Mouse (Mus musculus) intestine, embryonic 15.5 days (tissue): ENCODE measurements at regions not wholly inside any gene's neighbourhood (a gene's known extent, or its start where the extent isn't known, plus 50 kb on each side); places are given as distances from the start of the nearest gene placed in this dataset.

ENCODE experiments used
- ATAC-seq: fragments of 200-750 bp; cut with Nextera tagmentation; 2 replicates; pipeline ENCODE4 v1.8.0; 2017; ENCODE audit warnings: moderate TSS enrichment, moderate library complexity
- H3K27ac ChIP-seq: fragments of 300-500 bp; sonication (generic); 2 replicates; pipeline ENCODE4 v1.5.1; 2015; ENCODE audit warnings: mild to moderate bottlenecking, inconsistent platforms
- H3K27me3 ChIP-seq: fragments of 300-500 bp; sonication (generic); replicated peaks from 2 replicates; pipeline ENCODE4 v1.6.1; 2015; ENCODE audit warnings: inconsistent platforms
- H3K36me3 ChIP-seq: fragments of 300-500 bp; sonication (generic); 2 replicates; pipeline ENCODE4 v1.6.1; 2015; ENCODE audit warnings: inconsistent platforms
- H3K4me1 ChIP-seq: fragments of 300-500 bp; sonication (generic); replicated peaks from 2 replicates; pipeline ENCODE4 v1.6.1; 2015; ENCODE audit warnings: inconsistent platforms
- H3K4me2 ChIP-seq: fragments of 300-500 bp; sonication (generic); replicated peaks from 2 replicates; pipeline ENCODE4 v1.6.1; 2015; ENCODE audit warnings: mild to moderate bottlenecking, inconsistent platforms
- H3K4me3 ChIP-seq: fragments of 300-500 bp; sonication (generic); replicated peaks from 2 replicates; pipeline ENCODE4 v1.5.1; 2015; ENCODE audit warnings: inconsistent platforms
- H3K9ac ChIP-seq: fragments of 300-500 bp; sonication (generic); 2 replicates; pipeline ENCODE4 v1.6.1; 2015; ENCODE audit warnings: inconsistent platforms
- H3K9me3 ChIP-seq: fragments of 300-500 bp; sonication (generic); 2 replicates; pipeline ENCODE4 v1.6.1; 2016; ENCODE audit warnings: inconsistent platforms
- WGBS: fragments of 180-500 bp; shearing (Covaris S2); methylation state at CpG from one replicate; pipeline ENCODE4 v1.1.7; 2015; 5-methylcytosine and 5-hydroxymethylcytosine counted together

DNA sequence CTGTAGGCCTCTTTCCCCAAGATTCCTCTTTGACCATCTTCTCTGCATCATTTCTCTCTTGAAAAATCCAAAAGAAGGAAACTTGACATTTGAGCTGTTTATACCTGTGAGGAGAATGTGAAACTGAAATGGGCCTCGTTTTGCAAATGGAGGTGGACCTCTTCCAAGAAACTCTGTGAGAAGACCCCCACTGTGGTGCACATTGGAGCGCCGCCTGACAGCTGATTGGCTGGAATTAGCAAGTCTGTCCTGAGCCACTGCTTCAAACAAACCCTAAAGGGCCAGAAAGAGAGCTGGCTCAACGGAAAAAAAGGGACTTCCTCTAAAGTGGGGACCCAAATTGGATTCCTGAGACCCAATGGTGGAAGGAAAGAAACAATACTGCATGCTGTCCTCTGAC, 250.9 kb upstream of the Trpc7 start:
- H3K4me3 ChIP-seq: no peak overlapping the region
- no peak overlapping the region for H3K9ac ChIP-seq
- H3K4me2 ChIP-seq: no peak overlapping the region
- WGBS: 51% methylated on average over 4 of the region's 4 CpGs
- ATAC-seq: no peak
- no peak overlapping the region for H3K27ac ChIP-seq
- no peaks in the 10 kb centered on the region for H3K27me3 ChIP-seq
- no peaks in the 10 kb centered on the region for H3K4me1 ChIP-seq
- no peaks in the 10 kb centered on the region for H3K36me3 ChIP-seq
- no peaks in the 10 kb centered on the region for H3K9me3 ChIP-seq

- H3K9me3 ChIP-seq: no peaks in the 10 kb centered on the region
- no peak overlapping the region for H3K4me2 ChIP-seq
- no peak overlapping the region for H3K9ac ChIP-seq
- no peak overlapping the region for H3K27ac ChIP-seq
- no peaks in the 10 kb centered on the region for H3K4me1 ChIP-seq
- WGBS: 66% methylated on average over 2 of the region's 2 CpGs
- H3K4me3 ChIP-seq: no peak overlapping the region
- H3K27me3 ChIP-seq: no peaks in the 10 kb centered on the region
- ATAC-seq: no peak
- no peaks in the 10 kb centered on the region for H3K36me3 ChIP-seq
Observed at GRCm38 (mm10) chr13:57145782-57146181, 250.0 kb upstream of the Trpc7 start.

DNA sequence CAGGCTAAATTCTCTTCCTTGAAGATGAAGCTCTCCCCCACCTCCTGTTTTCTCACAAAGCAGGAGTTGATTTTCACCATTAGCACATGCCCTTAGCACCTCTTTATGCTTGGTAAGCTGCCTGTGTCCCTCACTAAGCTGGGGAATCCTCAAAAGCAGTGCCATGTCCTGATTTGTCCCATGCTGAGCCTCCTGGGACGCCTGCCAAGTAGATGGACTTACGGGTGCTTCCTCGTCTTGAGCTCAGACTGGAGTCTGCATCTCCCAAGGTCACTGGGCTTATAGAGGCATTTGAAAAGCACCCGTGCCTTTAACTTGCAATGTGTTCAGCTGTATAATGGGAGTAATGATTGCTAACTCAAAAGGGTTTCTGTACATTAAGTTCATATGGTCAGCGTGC, 247.1 kb upstream of the Trpc7 start:
- Histone ChIP-seq H3K4me1 (no peaks in the 10 kb centered on the region), H3K27me3 (no peaks in the 10 kb centered on the region), H3K9me3 (no peaks in the 10 kb centered on the region), H3K9ac (no peak overlapping the region), H3K4me3 (no peak overlapping the region), H3K4me2 (no peak overlapping the region), H3K36me3 (no peaks in the 10 kb centered on the region), H3K27ac (no peak overlapping the region)
- WGBS: 50% methylated on average over 5 of the region's 5 CpGs
- no peak for ATAC-seq

DNA sequence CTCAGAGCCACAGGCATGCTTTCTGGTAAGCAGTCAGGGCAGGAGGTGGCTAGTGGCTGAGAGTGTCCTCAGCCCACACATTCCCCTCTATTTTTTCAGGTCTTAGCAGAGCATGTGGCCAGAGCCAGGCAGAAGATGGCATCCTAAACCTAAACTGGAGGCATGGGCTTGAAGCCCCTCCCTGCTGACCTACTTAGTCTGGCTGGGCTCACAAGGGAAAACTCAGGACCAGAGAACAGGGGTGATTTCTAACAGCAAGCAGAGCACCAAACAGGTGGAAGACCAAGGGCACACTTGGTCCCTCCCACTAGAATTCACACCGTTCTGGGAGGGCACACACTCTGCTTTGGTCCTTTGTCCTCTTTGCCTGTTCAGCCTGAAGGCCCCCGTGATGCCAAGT, 246.6 kb upstream of the Trpc7 start:
- no peak overlapping the region for H3K9ac ChIP-seq
- H3K36me3 ChIP-seq: no peaks in the 10 kb centered on the region
- H3K4me1 ChIP-seq: no peaks in the 10 kb centered on the region
- H3K4me3 ChIP-seq: no peak overlapping the region
- WGBS: 26% methylated on average over 2 of the region's 2 CpGs
- no peaks in the 10 kb centered on the region for H3K9me3 ChIP-seq
- H3K27ac ChIP-seq: no peak overlapping the region
- H3K4me2 ChIP-seq: no peak overlapping the region
- H3K27me3 ChIP-seq: no peaks in the 10 kb centered on the region
- ATAC-seq: no peak

DNA sequence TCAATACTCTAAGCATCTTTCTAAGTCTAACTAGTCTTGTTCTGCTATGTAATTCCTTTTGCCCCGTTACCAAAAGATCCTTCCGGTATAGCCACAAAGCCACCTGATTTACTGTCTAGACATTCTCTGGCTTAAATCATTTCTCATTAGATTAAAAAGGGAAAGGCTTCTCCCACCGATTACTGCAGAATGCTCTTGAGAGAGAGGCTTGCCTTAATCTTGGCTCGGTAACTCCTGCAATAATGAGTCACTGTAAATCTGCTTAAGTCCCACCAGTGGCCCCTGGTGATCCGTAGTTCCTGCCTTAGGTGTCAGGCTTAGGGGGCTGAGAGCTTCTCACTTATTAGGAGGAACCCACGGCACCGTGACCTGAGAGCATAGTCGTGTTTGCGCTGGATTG, 220.1 kb upstream of the Trpc7 start:
- no peaks in the 10 kb centered on the region for H3K9me3 ChIP-seq
- ATAC-seq: no peak
- no peaks in the 10 kb centered on the region for H3K36me3 ChIP-seq
- H3K4me1 ChIP-seq: no peaks in the 10 kb centered on the region
- no peaks in the 10 kb centered on the region for H3K27me3 ChIP-seq
- H3K9ac ChIP-seq: no peak overlapping the region
- H3K4me2 ChIP-seq: no peak overlapping the region
- 59% methylated on average over 9 of the region's 9 CpGs for WGBS
- no peak overlapping the region for H3K4me3 ChIP-seq
- H3K27ac ChIP-seq: no peak overlapping the region

DNA sequence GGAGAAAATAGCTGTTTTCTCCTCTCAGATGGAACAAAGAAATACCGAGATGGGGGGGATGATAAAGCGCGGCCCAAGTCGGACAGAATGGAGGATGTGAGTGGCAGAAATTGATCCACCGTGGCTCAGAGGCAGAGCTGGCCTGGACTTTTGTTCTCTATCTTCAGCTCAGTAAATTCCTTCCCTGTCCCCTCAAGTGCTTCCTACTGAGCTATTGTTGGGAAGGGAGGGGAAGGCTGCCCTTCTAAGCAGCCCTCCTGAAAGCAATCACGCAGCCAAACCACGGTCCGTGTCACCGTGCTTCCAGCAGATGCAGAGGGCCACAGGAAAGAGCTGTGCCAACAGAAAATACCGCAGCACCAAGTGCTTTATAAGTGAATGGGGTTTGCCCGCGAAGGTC, 212.2 kb upstream of the Trpc7 start:
- Histone ChIP-seq H3K9me3 (no peaks in the 10 kb centered on the region), H3K4me2 (no peak overlapping the region), H3K9ac (no peak overlapping the region), H3K36me3 (no peaks in the 10 kb centered on the region), H3K27ac (no peak overlapping the region), H3K4me1 (no peaks in the 10 kb centered on the region), H3K4me3 (no peak overlapping the region), H3K27me3 (no peaks in the 10 kb centered on the region)
- ATAC-seq: no peak
- 21% methylated on average over 12 of the region's 12 CpGs for WGBS

DNA sequence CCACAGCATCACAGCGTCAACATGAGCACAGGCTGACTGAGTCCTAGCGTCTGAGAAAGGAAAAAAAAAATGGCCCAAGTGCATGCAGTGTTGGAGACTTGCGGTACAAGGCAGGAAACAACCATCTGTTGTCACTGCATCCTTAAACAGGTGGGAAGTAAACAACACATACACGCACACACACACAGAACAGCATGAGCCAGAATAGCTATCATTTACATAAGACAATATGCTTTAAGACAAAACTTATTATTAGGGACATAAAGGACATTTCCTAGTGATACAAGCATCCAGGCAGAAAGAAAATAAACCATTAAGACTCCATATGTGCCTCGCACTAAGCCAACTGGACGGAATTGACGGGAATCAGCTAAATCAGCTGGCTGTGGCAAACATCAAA, 203.8 kb upstream of the Trpc7 start:
- 86% methylated on average over 7 of the region's 7 CpGs for WGBS
- H3K27me3 ChIP-seq: no peaks in the 10 kb centered on the region
- H3K9ac ChIP-seq: no peak overlapping the region
- H3K4me2 ChIP-seq: no peak overlapping the region
- H3K27ac ChIP-seq: no peak overlapping the region
- no peak for ATAC-seq
- no peak overlapping the region for H3K4me3 ChIP-seq
- no peaks in the 10 kb centered on the region for H3K36me3 ChIP-seq
- no peaks in the 10 kb centered on the region for H3K9me3 ChIP-seq
- H3K4me1 ChIP-seq: no peaks in the 10 kb centered on the region

DNA sequence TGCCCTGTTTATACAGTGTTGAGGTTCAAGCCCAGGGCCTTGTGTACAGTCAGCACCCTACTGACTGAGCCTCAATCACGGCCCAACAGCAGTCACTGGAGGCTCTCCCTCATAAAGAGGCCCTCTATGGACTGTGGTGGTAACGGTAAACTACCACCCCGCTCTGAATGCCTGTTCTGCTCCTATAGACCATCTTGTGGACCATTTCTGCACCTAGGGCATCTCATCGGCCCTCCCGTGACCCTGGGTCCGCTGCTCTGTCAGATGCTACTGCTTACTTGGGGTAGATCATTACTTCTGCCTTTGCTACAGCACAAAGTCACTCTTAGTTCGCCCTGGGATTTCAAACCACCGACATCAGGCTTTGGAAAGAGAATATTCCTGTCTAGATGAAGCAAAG, 196.1 kb upstream of the Trpc7 start:
- WGBS: 92% methylated on average over 8 of the region's 8 CpGs

GRCm38 (mm10) chr13:57089381-57090075, 193.7 kb upstream of the Trpc7 start:
- ATAC-seq: no peak
- no peaks in the 10 kb centered on the region for H3K36me3 ChIP-seq
- no peak overlapping the region for H3K4me3 ChIP-seq
- H3K27ac ChIP-seq: no peak overlapping the region
- no peaks in the 10 kb centered on the region for H3K9me3 ChIP-seq
- no peak overlapping the region for H3K4me2 ChIP-seq
- WGBS: 86% methylated on average over 13 of the region's 13 CpGs
- H3K4me1 ChIP-seq: no peaks in the 10 kb centered on the region
- no peak overlapping the region for H3K9ac ChIP-seq
- no peaks in the 10 kb centered on the region for H3K27me3 ChIP-seq

More for the DNA sequence above, 196.1 kb upstream of the Trpc7 start:
- H3K4me2 ChIP-seq: no peak overlapping the region
- H3K27ac ChIP-seq: no peak overlapping the region
- no peaks in the 10 kb centered on the region for H3K4me1 ChIP-seq
- H3K36me3 ChIP-seq: no peaks in the 10 kb centered on the region
- ATAC-seq: no peak
- H3K9me3 ChIP-seq: no peaks in the 10 kb centered on the region
- H3K4me3 ChIP-seq: no peak overlapping the region
- H3K9ac ChIP-seq: no peak overlapping the region
- H3K27me3 ChIP-seq: no peaks in the 10 kb centered on the region

- no peak for ATAC-seq
- Histone ChIP-seq H3K27me3 (no peaks in the 10 kb centered on the region), H3K27ac (no peak overlapping the region), H3K4me2 (no peak overlapping the region), H3K9ac (no peak overlapping the region), H3K36me3 (no peaks in the 10 kb centered on the region), H3K4me3 (no peak overlapping the region), H3K4me1 (no peaks in the 10 kb centered on the region), H3K9me3 (no peaks in the 10 kb centered on the region)
- WGBS: 80% methylated on average over 6 of the region's 6 CpGs
Observed at GRCm38 (mm10) chr13:57087966-57088365, 192.2 kb upstream of the Trpc7 start.

DNA sequence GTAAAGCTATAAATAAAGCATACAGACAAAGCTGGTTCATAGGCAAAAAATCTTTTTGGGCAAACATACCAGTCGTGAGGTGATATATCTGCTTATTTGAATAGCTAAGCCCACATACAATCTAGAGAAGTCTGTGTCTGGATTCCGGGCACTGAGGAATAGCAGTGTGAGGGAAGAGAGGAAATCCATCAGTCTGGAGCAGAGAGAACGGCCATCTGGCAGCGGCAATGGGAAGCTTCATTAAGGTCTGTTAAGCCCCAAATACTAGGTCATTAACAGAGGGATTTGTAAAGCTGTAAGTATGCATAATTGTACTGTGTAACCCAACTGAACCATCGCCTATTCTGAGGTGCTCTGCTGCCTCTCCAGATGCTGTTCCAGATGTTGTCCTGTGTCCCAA, 191.6 kb upstream of the Trpc7 start:
- no peaks in the 10 kb centered on the region for H3K27me3 ChIP-seq
- no peak for ATAC-seq
- H3K36me3 ChIP-seq: no peaks in the 10 kb centered on the region
- 50% methylated on average over 5 of the region's 5 CpGs for WGBS
- no peaks in the 10 kb centered on the region for H3K4me1 ChIP-seq
- H3K4me2 ChIP-seq: no peak overlapping the region
- H3K9ac ChIP-seq: no peak overlapping the region
- H3K4me3 ChIP-seq: no peak overlapping the region
- H3K27ac ChIP-seq: no peak overlapping the region
- H3K9me3 ChIP-seq: no peaks in the 10 kb centered on the region

- Histone ChIP-seq H3K36me3 (no peaks in the 10 kb centered on the region), H3K4me3 (no peak overlapping the region), H3K27me3 (no peaks in the 10 kb centered on the region), H3K9ac (no peak overlapping the region), H3K27ac (no peak overlapping the region), H3K4me2 (no peak overlapping the region), H3K4me1 (no peaks in the 10 kb centered on the region), H3K9me3 (no peaks in the 10 kb centered on the region)
- 75% methylated on average over 5 of the region's 5 CpGs for WGBS
- ATAC-seq: no peak
Observed at GRCm38 (mm10) chr13:57083751-57084150, 188.0 kb upstream of the Trpc7 start.

DNA sequence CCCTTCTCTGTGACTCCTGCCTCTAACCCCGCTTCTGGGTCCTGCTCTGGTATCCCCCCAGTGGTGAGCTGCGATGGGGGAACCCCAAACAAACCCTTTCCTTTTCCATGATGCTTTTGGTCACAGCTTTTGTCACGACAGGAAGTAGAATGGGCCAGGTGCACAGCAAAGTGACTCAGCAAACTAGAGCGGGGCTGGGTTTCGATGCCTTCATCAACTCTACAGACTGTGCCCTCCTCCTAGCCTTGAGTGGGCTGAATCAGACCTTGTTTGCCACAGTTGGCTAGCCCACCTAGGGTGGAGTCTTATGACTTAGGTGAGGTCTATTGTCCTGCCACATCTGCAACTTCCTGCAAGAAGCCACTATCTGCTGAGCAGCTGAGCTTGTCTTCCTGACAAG, 174.7 kb upstream of the Trpc7 start:
- no peaks in the 10 kb centered on the region for H3K4me1 ChIP-seq
- H3K9ac ChIP-seq: no peak overlapping the region
- H3K36me3 ChIP-seq: no peaks in the 10 kb centered on the region
- no peaks in the 10 kb centered on the region for H3K9me3 ChIP-seq
- H3K27me3 ChIP-seq: no peaks in the 10 kb centered on the region
- H3K4me2 ChIP-seq: no peak overlapping the region
- WGBS: 75% methylated on average over 5 of the region's 5 CpGs
- no peak overlapping the region for H3K27ac ChIP-seq
- no peak overlapping the region for H3K4me3 ChIP-seq
- no peak for ATAC-seq
